Mouse (Mus musculus) embryonic facial prominence, embryonic 12.5 days (tissue): ENCODE results near the gene Snx33. TPM values are rescaled to one million over a fixed set of nuclear protein-coding genes. Genes with fewer than 3 reads are reported as not detected.
"Not testable (repeated sequence)": the region's sequence is repeated elsewhere in the genome, so short reads cannot be mapped to it uniquely, and the experiment has no call there.

Source experiments
- ATAC-seq: fragments of 200-750 bp; cut with Nextera tagmentation; 2 replicates; pipeline ENCODE4 v1.8.0; 2017; ENCODE audit not compliant: insufficient number of reproducible peaks, insufficient read depth, low FRiP score, low TSS enrichment
- H3K27ac ChIP-seq: fragments of 300-500 bp; sonication (generic); 2 replicates; pipeline ENCODE4 v1.5.1; 2016; ENCODE audit warnings: mild to moderate bottlenecking
- H3K27me3 ChIP-seq: fragments of 300-500 bp; sonication (generic); 2 replicates; pipeline ENCODE4 v1.6.1; 2016; ENCODE audit warnings: mild to moderate bottlenecking, moderate library complexity
- H3K36me3 ChIP-seq: fragments of 300-500 bp; sonication (generic); 2 replicates; pipeline ENCODE4 v1.6.1; 2016; ENCODE audit warnings: mild to moderate bottlenecking
- H3K4me1 ChIP-seq: fragments of 300-500 bp; sonication (generic); 2 replicates; pipeline ENCODE4 v1.6.1; 2016
- H3K4me2 ChIP-seq: fragments of 300-500 bp; sonication (generic); replicated peaks from 2 replicates; pipeline ENCODE4 v1.6.1; 2016; ENCODE audit warnings: mild to moderate bottlenecking, moderate library complexity
- H3K4me3 ChIP-seq: fragments of 300-500 bp; sonication (generic); 2 replicates; pipeline ENCODE4 v1.5.1; 2016; ENCODE audit warnings: mild to moderate bottlenecking
- H3K9ac ChIP-seq: fragments of 300-500 bp; sonication (generic); 2 replicates; pipeline ENCODE4 v1.6.1; 2016; ENCODE audit warnings: mild to moderate bottlenecking, moderate library complexity
- H3K9me3 ChIP-seq: fragments of 300-500 bp; sonication (generic); 2 replicates; pipeline ENCODE4 v1.6.1; 2016; ENCODE audit warnings: mild to moderate bottlenecking, moderate library complexity
- WGBS: fragments of 180-500 bp; shearing (Covaris S2); methylation state at CpG from one replicate; pipeline ENCODE4 v1.1.7; 2016; 5-methylcytosine and 5-hydroxymethylcytosine counted together
- polyA plus RNA-seq: library from polyadenylated mRNA; unstranded; fragments of >200 nt; fragmentation: Nextera tagmentation; extraction: Ambion mirVana; gene quantifications from 2 replicates; pipeline ENCODE4 v1.2.1, GENCODE M21; 2016

Snx33 gene
- 13.8 and 14.4 TPM in 2 replicates for polyA plus RNA-seq

- Histone ChIP-seq H3K27ac (peak within 1 kb of the TSS; percentile 95), H3K27me3 (0 out of 2 replicates have a peak, but pooled peaks cover 3% of the 10 kb centered on the region), H3K9ac (peak within 1 kb of the TSS; percentile 76), H3K4me1 (peaks cover 40% of the 10 kb centered on the region), H3K9me3 (no peaks in the 10 kb centered on the region), H3K36me3 (peaks cover 4% of the 10 kb centered on the region; the same call in 1 of the 2 replicates), H3K4me2 (peak within 1 kb of the TSS; percentile 85), H3K4me3 (peak within 1 kb of the TSS; percentile 65)
- under 1% methylated on average over 50 of the region's 50 CpGs for WGBS
- peak; percentile 83 for ATAC-seq
Measured at GRCm38 (mm10) chr9:56928041-56928811, at the start of gene Snx33. Snx33 (minus strand) TSS chr9:56928371.

GRCm38 (mm10) chr9:56975199-56975598 lies 47.0 kb upstream of the Snx33 start:
- H3K27ac ChIP-seq = no peak overlapping the region
- 82% methylated on average over 3 of the region's 3 CpGs for WGBS
- no peaks in the 10 kb centered on the region for H3K4me1 ChIP-seq
- H3K9me3 ChIP-seq = no peaks in the 10 kb centered on the region
- H3K27me3 ChIP-seq = no peaks in the 10 kb centered on the region
- ATAC-seq = no peak
- H3K4me2 ChIP-seq = no peak overlapping the region
- H3K36me3 ChIP-seq = peaks cover 14% of the 10 kb centered on the region
- no peak overlapping the region for H3K4me3 ChIP-seq
- H3K9ac ChIP-seq = no peak overlapping the region

GRCm38 (mm10) chr9:56973960-56974524 lies 45.9 kb upstream of the Snx33 start:
- Histone ChIP-seq H3K27ac (no peak overlapping the region), H3K27me3 (no peaks in the 10 kb centered on the region), H3K4me1 (no peaks in the 10 kb centered on the region), H3K36me3 (peaks cover 10% of the 10 kb centered on the region; the same call in 1 of the 2 replicates), H3K9ac (no peak overlapping the region), H3K4me2 (no peak overlapping the region), H3K4me3 (no peak overlapping the region), H3K9me3 (no peaks in the 10 kb centered on the region)
- WGBS = 85% methylated on average over 8 of the region's 8 CpGs
- ATAC-seq = no peak

DNA sequence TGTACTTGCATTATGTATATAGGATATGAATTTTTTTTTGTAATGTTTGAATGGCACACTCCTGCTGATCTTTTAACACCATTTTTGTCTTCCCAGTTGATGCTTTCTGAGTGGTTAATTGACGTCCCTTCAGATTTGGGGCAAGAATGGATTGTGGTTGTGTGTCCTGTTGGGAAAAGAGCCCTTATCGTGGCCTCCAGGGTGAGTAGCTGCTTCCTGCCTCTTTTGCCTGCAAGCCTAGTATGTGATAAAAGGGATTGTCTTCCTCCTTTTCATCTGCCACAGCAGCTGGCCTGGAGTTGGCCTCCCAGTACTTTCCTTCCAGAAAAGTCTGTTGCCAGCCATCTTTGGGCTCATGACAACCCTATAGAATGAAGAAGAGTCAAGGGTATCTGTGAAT lies 42.0 kb upstream of the Snx33 start:
- Histone ChIP-seq H3K4me1 (no peaks in the 10 kb centered on the region), H3K36me3 (peaks cover 16% of the 10 kb centered on the region; the same call in 1 of the 2 replicates), H3K27me3 (no peaks in the 10 kb centered on the region), H3K27ac (no peak overlapping the region), H3K9ac (no peak overlapping the region), H3K4me3 (no peak overlapping the region), H3K9me3 (no peaks in the 10 kb centered on the region), H3K4me2 (no peak overlapping the region)
- 81% methylated on average over 2 of the region's 2 CpGs for WGBS
- no peak for ATAC-seq

DNA sequence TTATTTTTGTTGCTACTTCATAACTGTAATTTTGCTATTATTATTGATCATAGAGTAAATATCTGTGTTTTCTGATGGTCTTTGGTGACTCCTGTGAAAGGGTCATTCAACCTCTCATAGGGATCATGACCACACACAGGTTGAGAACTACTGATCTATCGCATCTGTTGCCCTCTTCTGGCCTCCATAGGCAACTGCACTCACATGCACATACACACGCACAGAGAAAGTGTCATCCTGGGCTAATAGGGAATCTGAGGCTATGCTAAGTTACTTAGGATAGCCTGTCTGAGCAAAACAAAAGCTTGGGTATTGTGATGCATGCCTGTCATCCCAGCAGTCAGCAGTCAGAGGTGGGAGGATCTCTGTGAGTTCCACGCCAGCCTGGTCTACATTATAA lies 33.4 kb upstream of the Snx33 start:
- 93% methylated on average over 3 of the region's 3 CpGs for WGBS
- Histone ChIP-seq H3K4me2 (no peak overlapping the region), H3K4me3 (no peak overlapping the region), H3K27ac (no peak overlapping the region), H3K4me1 (no peaks in the 10 kb centered on the region), H3K9ac (no peak overlapping the region), H3K27me3 (no peaks in the 10 kb centered on the region), H3K9me3 (no peaks in the 10 kb centered on the region), H3K36me3 (peaks cover 32% of the 10 kb centered on the region)
- ATAC-seq = no peak

GRCm38 (mm10) chr9:56958689-56959088 lies 30.5 kb upstream of the Snx33 start:
- peaks cover 21% of the 10 kb centered on the region for H3K36me3 ChIP-seq
- H3K9ac ChIP-seq = no peak overlapping the region
- no peaks in the 10 kb centered on the region for H3K27me3 ChIP-seq
- H3K9me3 ChIP-seq = no peaks in the 10 kb centered on the region
- no peak overlapping the region for H3K27ac ChIP-seq
- 86% methylated on average over 2 of the region's 2 CpGs for WGBS
- no peak overlapping the region for H3K4me2 ChIP-seq
- H3K4me1 ChIP-seq = no peaks in the 10 kb centered on the region
- no peak overlapping the region for H3K4me3 ChIP-seq
- no peak for ATAC-seq

GRCm38 (mm10) chr9:56956966-56957675 lies 28.9 kb upstream of the Snx33 start:
- Histone ChIP-seq H3K4me1 (no peaks in the 10 kb centered on the region), H3K4me3 (no peak overlapping the region), H3K36me3 (peaks cover 9% of the 10 kb centered on the region), H3K4me2 (no peak overlapping the region), H3K9me3 (no peaks in the 10 kb centered on the region), H3K27ac (no peak overlapping the region), H3K9ac (no peak overlapping the region), H3K27me3 (no peaks in the 10 kb centered on the region)
- WGBS = 79% methylated on average over 7 of the region's 7 CpGs
- no peak for ATAC-seq

DNA sequence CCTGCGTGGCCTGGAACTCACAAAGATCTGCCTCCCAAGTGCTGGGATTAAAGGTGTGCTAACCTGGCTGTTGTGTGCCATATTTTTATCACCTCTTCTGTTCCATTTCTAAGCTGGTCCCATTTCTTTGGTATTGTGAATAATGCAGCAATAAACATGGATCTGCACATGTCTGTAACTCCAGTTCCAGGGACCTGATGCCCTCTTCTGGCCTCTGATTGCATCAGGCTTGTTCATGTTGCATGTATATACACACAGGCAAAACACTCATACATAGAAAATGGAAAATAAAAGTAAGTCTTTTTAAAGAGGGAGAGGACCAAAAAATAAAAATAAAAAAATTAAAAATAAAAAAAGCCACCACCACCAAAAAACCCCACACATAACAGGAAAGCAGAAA lies 25.4 kb upstream of the Snx33 start:
- no peak overlapping the region for H3K27ac ChIP-seq
- no peak overlapping the region for H3K9ac ChIP-seq
- no peaks in the 10 kb centered on the region for H3K27me3 ChIP-seq
- no peaks in the 10 kb centered on the region for H3K36me3 ChIP-seq
- H3K9me3 ChIP-seq = no peaks in the 10 kb centered on the region
- ATAC-seq = no peak
- peaks cover 11% of the 10 kb centered on the region for H3K4me1 ChIP-seq
- no peak overlapping the region for H3K4me3 ChIP-seq
- H3K4me2 ChIP-seq = no peak overlapping the region
- 83% methylated on average over 1 of the region's 1 CpGs for WGBS

DNA sequence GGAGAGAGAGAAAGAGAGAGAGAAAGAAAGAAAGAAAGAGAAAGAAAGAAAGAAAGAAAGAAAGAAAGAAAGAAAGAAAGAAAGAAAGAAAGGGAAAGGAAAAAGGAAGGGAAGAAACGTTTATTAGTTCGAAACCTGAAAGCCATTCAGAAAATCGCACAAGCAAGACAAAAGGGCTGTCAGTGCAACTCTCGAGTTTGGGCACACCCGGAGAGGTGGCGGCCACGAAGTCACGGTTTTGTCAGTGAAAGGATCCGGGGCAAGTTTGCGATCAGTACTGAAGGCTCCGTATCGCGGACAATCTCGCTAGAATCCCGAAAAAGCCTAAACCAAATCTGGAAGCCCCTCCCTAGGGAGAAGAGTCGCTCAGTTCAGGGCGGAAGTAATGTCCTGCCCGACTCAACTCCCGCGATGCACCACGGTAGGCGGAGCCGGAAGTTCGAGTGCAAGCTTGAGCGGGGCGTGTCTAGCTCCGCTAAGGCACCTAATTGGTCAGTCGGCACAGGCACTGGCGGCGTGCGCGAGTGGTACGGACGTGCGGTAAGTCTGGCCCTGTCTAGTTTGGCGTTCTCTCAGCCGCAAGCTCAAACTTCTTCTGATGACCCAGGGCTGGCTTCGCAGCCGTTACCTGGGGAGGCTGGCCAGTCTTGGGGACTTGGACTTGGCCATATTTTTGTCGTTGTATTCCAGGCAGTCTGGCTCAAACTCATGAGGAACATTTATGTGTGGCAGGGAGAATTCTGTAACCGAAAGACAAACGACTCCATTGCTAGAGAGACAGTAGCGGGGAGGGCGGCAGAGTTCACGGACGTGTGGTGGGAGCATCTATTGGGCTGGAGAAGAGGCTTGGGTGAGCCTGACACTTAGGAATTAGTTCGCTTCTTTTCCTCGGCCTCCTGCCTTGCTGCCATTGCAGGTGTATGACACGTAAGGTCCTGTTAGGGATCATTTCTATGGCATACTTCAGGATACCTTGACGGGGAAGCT lies 22.5 kb upstream of the Snx33 start, which contains the start of gene Snupn:
Gene Snupn, plus strand, starts transcription at position 465 of the 987 bp plus-strand sequence.
- Histone ChIP-seq H3K36me3 (no peaks in the 10 kb centered on the region), H3K27me3 (no peaks in the 10 kb centered on the region), H3K4me1 (peaks cover 11% of the 10 kb centered on the region), H3K9me3 (no peaks in the 10 kb centered on the region), H3K27ac (peak within 1 kb of the TSS; percentile 84), H3K4me2 (peak within 1 kb of the TSS; percentile 85), H3K4me3 (peak within 1 kb of the TSS; percentile 62), H3K9ac (peak within 1 kb of the TSS; percentile 77)
- under 1% methylated on average over 50 of the region's 50 CpGs for WGBS
- peak; percentile 100 for ATAC-seq

GRCm38 (mm10) chr9:56949767-56950166 lies 21.6 kb upstream of the Snx33 start:
- no peaks in the 10 kb centered on the region for H3K9me3 ChIP-seq
- no peak for ATAC-seq
- 23% methylated on average over 13 of the region's 13 CpGs for WGBS
- H3K27me3 ChIP-seq = no peaks in the 10 kb centered on the region
- peaks cover 11% of the 10 kb centered on the region for H3K4me1 ChIP-seq
- H3K4me3 ChIP-seq = peak overlapping the region; percentile 62
- H3K9ac ChIP-seq = peak overlapping the region; percentile 77; the same call in 1 of the 2 replicates
- peak overlapping the region; percentile 37; the same call in 1 of the 2 replicates for H3K27ac ChIP-seq
- no peaks in the 10 kb centered on the region for H3K36me3 ChIP-seq
- peak overlapping the region; percentile 85 for H3K4me2 ChIP-seq

DNA sequence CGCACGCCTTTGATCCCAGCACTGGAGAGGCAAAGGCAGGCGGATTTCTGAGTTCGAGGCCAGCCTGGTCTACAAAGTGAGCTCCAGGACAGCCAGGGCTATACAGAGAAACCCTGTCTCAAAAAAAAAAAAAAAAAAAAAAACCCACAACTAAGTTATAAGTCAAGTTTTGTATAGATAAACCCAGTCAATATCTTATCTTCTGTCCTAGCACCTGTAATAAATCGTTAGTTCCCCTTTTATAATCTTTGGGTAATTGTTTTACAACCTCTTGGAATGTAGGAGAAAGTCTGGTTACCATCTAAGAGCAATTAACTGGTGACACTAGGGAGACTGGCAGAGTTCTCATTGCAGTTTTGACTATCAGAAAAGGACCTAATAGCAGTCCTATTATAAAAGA lies 20.5 kb upstream of the Snx33 start:
- ATAC-seq, H3K4me2 ChIP-seq, H3K27me3 ChIP-seq, H3K36me3 ChIP-seq, H3K4me3 ChIP-seq, H3K27ac ChIP-seq, H3K9ac ChIP-seq, H3K9me3 ChIP-seq: not testable (repeated sequence)
- peaks cover 11% of the 10 kb centered on the region for H3K4me1 ChIP-seq
- WGBS = 86% methylated on average over 5 of the region's 5 CpGs
